Mouse (Mus musculus): ENCODE data around the gene Klhdc3.

Gene Klhdc3

GRCm38 (mm10) chr17:46702100-46702499 is 21.4 kb upstream of the Klhdc3 start:
- DNase-seq (ENCODE audit: low spot score in 2 of 2): no peak

- no peak for DNase-seq (ENCODE audit: low spot score in 2 of 2)
These were observed 20.8 kb upstream of the Klhdc3 start for GRCm38 (mm10) chr17:46701489-46701888.

GRCm38 (mm10) chr17:46699912-46700311 is 19.2 kb upstream of the Klhdc3 start:
- DNase-seq (ENCODE audit: low spot score in 2 of 2): no peak

- no peak for DNase-seq (ENCODE audit: low spot score in 2 of 2)
These were observed 18.5 kb upstream of the Klhdc3 start for GRCm38 (mm10) chr17:46699245-46699644.

- no peak for DNase-seq (ENCODE audit: low spot score in 2 of 2)
These were observed 17.8 kb upstream of the Klhdc3 start for GRCm38 (mm10) chr17:46698515-46698914.

GRCm38 (mm10) chr17:46694517-46695063 is 13.9 kb upstream of the Klhdc3 start:
- DNase-seq (ENCODE audit: low spot score in 2 of 2): no peak

- no peak for DNase-seq (ENCODE audit: low spot score in 2 of 2)
These were observed 10.7 kb upstream of the Klhdc3 start for GRCm38 (mm10) chr17:46691390-46691789.

- DNase-seq (ENCODE audit: low spot score in 2 of 2): no peak
These were observed 10.0 kb upstream of the Klhdc3 start for GRCm38 (mm10) chr17:46690665-46691064.

GRCm38 (mm10) chr17:46685913-46686312 is 5.2 kb upstream of the Klhdc3 start:
- no peak for DNase-seq (ENCODE audit: low spot score in 2 of 2)

GRCm38 (mm10) chr17:46682654-46683389 is 2.1 kb upstream of the Klhdc3 start:
- no peak for DNase-seq (ENCODE audit: low spot score in 2 of 2)

GRCm38 (mm10) chr17:46681466-46682118 is 878 bp upstream of the Klhdc3 start:
- DNase-seq (ENCODE audit: low spot score in 2 of 2): no peak

- peak in 1 of 2 experiments; percentile 34 for DNase-seq (ENCODE audit: low spot score in 2 of 2)
These were observed 613 bp downstream of the Klhdc3 start for GRCm38 (mm10) chr17:46679843-46680759.

- DNase-seq (ENCODE audit: low spot score in 2 of 2): no peak
These were observed 1.8 kb downstream of the Klhdc3 start for GRCm38 (mm10) chr17:46678911-46679310.

GRCm38 (mm10) chr17:46678416-46678815 is 2.3 kb downstream of the Klhdc3 start, which contains the start of gene Mea1:
Gene Mea1, plus strand, starts transcription at chr17:46678793.
- DNase-seq (ENCODE audit: low spot score in 2 of 2): no peak

- no peak for DNase-seq (ENCODE audit: low spot score in 2 of 2)
These were observed 6.0 kb downstream of the Klhdc3 start for GRCm38 (mm10) chr17:46674530-46675283.

- peak; percentile 86 to 92 for DNase-seq (ENCODE audit: low spot score in 2 of 2)
These were observed 6.7 kb downstream of the Klhdc3 start, which contains the start of gene Rrp36 for GRCm38 (mm10) chr17:46673850-46674529. Gene Rrp36, minus strand, starts transcription at chr17:46674352.

GRCm38 (mm10) chr17:46669911-46670310 is 10.8 kb downstream of the Klhdc3 start:
- no peak for DNase-seq (ENCODE audit: low spot score in 2 of 2)

- no peak for DNase-seq (ENCODE audit: low spot score in 2 of 2)
These were observed 13.0 kb downstream of the Klhdc3 start for GRCm38 (mm10) chr17:46667712-46668111.

GRCm38 (mm10) chr17:46662730-46663129 is 18.0 kb downstream of the Klhdc3 start:
- DNase-seq (ENCODE audit: low spot score in 2 of 2): no peak

- no peak for DNase-seq (ENCODE audit: low spot score in 2 of 2)
These were observed 18.7 kb downstream of the Klhdc3 start for GRCm38 (mm10) chr17:46661981-46662380.
